Mouse (Mus musculus) heart, adult 8-10 months (tissue): ENCODE measurements at regions not wholly inside any gene's neighbourhood (a gene's known extent, or its start where the extent isn't known, plus 50 kb on each side); places are given as distances from the start of the nearest gene placed in this dataset.

Experiments
- DNase-seq: peaks from one replicate; pipeline ENCODE4 v3.0.0; 2022; ENCODE audit warnings: low spot score

DNA sequence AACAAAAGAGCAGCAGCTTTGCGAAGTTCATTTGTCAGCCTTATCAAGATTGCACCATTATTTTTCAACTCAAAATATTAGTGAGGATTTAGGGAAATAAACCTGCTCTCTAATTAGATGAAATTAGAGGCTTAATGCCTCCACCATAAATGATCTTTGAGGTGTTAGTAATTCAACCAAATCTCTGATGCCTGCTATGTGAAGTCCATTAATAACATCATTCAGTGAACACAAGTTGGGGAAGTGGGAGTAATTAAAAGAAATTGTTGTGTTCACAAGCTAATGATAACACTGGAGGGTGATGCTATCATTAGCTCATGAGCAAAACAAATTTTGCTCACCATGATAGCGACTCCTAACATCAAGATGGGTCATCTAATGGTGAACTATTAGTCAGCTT is 246.0 kb downstream of the Ttc6 start:
- no peak for DNase-seq

DNA sequence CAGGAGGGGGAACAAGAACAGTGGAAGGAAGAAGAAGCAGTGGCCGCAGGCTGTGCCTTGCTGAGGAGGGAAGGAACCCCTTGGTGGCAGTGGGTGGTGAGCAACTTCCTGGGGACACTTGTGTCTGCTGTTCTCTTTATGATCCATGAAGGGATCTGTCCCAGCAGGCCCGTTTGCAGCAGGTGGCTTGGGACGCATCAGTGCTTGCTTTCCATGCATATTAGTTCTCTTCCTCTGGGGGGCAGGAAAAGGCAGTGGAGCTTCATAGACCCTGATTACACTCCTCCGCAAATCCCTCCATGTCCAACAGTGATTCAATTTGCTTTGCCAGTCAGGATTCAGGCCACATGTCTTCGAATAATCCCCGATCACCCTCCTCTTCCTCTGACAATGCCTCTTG is 259.9 kb downstream of the Ttc6 start:
- DNase-seq, result no peak

DNA sequence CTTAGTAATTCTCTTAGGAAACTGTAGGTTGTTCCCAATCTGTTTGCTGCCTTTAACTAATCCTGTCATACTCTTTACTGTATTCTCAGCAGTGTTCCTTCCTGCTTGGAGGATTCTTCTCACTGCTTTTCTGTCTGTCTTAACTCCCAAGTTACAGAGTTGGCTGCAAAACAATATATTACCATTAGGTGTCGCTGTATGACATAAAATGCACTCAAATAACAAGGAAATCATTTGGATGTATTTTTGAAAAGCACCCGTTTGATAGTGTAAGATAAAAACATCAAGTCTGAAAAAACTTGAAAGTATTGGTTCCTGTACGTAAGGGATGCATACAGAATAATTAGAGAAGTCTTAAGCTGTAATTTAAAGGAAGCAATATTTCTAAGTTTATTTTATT is 261.8 kb downstream of the Ttc6 start:
- peak; percentile 31 for DNase-seq

DNA sequence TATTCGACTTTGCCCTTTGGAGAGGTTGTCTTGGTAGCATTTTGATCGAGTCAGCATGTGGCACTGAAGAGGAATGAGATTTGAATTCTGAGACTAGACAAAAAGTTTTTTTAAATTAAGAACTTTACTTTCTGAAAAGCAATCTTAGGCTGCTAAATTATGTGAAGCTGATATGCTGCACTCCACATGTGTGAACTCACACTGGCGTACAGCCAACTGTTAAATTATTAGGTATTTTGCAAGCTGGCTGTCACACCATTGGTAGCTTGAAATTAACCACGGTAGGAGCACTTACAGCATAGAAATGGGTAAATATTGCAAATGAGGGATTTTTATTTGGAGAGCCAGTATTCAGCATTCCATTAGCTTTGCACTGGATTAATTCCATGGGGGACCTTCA is 278.9 kb downstream of the Ttc6 start:
- DNase-seq, result no peak

DNA sequence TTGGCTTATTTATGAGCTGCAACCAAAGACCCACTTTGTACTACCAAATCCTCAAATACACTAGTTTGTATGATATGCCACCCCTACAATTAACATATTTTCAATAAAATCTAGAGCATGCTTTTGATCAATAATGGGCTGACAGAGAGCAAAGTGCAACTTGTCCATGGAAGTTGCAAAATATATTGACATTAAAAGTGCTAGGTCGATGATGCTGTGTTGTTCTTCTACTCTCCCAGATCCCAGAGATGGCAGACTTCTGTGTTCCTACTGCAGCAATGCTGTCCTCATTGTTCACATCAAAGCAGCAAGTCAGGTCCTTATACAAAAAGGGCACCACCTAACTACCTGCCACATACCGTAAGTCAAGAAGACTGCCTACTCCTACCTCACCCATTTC is 307.1 kb downstream of the Ttc6 start:
- DNase-seq, result no peak

DNA sequence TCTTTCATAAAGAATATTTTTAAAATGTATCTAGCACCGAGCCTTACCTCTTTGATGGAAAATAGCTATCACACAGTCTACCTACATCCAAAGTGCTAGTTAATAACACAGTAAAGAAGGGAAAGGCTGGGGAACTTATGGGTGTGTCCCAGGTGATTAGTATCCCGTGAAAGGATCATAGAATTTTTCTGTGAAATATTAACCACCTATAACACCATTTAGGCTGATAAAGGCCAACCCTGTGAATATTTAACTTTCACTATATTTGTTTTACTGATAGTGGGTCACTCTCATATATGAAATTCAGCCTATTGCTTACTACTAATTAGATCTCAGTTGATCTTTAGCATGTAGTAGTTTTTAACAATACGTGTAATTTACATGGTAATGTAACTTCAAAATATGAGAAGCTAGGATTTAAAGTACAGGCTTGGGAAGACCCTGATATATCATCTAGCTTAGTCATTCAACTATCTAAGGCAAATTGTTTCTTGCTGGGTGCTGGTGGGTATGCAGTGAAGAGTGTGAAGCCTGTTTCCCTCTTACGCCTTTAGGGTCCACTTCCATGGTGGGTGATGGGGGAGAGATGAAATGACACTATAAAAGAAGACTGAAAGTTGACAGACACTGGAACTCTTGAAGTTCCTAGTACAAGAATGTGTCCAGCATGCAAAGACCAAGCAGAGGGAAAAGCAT is 320.6 kb upstream of the Sstr1 start:
- no peak for DNase-seq

DNA sequence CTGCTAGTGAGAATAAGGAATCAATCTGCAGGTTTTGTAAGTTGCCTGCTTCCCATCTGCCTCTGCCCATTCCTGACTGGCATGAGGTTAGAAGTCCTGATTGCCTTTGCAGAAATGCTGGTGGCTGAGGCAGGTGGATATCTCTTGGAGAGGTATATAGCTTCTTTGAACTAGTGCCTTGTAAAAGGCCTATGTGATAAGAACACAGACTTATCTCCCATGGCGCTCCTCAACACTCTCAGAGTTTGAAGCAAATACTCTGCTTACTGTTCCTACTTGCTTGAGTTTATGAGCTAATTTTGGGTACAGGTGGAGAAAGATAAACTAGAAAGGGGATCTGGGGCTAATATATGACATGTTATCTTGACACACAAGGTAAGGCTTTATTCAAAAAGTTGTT is 320.0 kb upstream of the Sstr1 start:
- no peak for DNase-seq

DNA sequence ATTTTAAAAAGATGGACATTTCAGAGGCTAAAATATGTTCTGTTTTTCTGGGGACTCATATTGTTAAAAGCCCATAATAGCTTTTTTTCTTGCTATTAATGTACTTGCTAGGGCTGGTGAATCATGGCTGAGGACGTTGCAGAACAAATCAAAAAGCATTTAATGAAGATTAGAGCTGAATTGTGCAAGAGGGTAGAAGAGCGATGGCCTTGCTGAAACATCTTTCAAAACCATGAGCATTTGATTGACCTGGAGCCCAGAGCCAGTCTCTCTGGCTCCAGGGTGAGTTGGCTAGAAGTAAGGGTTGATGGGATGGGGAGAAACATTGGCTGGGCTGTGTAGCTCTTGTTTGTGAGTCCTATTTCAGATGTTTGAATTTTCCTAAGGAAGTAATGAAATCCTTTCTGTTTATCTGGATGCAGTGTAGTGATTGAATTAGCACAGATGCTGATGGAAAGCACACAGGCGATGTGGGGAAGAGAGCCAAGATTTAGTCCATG is 313.8 kb upstream of the Sstr1 start:
- no peak for DNase-seq

DNA sequence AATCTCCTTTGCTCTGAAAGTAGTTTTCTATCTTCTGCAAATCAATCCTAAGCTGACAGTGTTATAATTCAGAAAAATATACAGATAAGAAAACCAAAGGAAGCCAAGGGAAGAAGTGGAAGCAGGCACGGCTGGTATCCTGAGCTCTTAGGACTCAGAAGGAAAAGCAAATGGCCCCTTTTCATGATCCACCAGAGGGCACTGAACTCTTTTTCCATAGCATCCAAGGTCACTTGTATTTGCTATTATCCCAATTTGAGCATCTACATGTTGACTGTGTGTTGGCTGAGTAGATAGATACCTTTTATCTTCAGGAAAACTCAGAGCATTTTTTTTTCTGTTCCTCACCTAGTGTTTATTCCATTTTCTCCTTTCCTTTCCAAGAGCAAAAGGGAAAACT is 306.9 kb upstream of the Sstr1 start:
- DNase-seq, result no peak

DNA sequence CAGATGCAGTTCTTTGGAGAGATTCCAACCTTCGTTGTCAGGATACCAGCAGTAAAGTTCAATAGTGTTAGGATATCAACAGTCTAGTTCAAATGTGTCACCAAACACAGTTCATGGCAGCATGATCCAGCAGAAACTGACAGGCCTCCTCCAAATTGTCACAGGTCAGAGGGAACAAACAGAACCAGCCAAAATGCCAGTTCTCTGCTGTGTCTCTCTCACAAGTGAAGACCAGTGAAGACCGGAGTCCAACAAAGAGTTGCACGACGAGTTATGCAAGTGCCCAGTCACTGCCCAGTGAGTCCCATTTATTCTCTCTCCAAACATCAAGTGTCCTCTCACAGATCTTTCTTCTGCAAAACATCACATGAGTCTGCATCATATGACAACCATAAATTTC is 293.4 kb upstream of the Sstr1 start:
- DNase-seq, result no peak

DNA sequence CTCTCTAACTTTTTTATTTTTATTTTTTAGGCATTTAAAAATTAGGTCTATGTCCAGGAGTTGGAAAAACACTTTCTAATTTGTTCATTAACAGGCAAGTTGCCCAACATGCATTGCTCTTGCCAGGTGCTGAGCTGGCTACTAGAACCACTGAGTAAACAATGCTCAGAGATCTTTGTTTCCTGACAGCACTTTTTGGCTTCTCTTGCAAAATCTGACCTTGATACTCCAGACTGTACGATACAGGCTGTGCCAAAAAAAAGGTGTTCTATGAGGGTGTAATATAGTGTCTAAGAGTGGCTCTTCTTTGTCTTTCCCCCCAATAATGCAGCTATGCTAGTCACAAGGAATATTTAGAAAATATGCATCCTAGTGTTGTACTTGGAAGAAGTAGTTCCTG is 289.5 kb upstream of the Sstr1 start:
- no peak for DNase-seq

DNA sequence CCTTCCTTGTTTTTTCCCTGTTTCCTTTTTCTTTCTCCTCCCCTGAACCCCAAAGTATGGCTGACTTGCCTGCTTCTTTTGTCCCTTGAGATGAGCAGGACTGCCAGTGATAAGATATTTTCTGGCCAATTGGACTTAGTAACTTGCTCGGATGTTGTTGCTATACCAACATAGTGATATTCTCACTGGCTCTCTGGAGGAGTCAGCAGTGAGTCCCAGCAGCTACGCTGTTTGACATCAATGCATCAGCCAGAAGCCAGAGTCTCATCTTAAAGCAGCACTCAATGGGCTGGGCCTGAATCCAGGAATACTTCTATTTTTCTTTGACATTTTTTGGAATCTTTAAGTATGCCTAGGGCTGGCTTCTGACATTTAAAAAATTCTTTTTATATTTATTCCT is 287.1 kb upstream of the Sstr1 start:
- no peak for DNase-seq

DNA sequence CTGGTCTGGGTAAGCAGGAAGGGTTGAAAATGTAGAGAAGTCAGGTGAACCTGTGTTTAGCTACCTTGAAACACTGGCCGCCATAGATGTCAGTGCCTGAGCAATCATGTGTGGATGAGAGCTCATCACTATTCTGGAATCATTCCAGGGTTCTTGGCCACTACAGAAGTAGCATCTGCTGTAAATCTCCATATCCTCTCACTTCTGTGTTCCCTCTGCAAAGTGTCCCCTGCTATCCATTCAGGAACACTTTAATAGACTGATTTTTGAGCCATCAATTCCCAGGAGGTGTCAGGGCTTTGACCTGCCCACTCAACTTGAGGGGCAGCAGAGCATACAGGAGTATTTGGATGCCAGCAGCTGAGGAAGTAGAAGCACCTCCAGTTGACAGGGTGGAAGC is 284.7 kb upstream of the Sstr1 start:
- no peak for DNase-seq

DNA sequence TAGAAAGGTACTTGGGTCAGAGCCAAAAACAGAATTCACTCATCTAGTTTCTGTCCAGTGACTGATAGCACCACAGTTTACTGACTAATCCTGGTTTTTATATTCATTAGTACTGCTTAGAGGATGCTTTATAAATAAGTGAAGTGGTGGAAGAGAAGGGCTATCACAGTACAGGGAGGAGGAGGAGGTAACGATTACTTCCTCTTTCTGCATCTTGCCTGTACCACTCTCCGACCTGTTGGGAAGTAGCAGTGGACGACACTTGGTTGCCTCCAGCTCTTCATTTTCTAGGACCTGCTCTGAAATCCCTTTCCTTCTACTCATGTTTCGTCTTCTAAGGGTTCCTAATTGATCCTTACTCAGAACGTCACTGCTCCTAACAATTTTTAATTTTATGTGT is 283.5 kb upstream of the Sstr1 start:
- no peak for DNase-seq

DNA sequence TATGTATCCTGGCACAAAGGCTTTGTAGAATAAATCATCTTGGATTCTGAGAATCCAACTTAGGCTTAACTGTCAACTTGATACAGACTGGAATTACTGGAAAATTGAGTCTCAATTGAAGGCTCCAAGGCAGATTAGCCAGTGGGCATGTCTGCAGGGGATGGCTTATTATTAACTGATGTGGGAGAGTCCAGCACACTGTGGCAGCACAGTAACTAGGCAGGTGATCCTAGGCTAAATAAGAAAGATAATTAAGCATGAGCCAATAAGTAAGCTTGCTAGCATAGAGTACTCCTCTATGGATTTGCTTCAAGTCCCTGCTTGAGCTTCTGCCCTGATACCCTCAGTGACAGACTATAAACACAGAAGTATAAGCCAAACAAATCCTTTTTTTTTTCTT is 279.7 kb upstream of the Sstr1 start:
- DNase-seq, result no peak

DNA sequence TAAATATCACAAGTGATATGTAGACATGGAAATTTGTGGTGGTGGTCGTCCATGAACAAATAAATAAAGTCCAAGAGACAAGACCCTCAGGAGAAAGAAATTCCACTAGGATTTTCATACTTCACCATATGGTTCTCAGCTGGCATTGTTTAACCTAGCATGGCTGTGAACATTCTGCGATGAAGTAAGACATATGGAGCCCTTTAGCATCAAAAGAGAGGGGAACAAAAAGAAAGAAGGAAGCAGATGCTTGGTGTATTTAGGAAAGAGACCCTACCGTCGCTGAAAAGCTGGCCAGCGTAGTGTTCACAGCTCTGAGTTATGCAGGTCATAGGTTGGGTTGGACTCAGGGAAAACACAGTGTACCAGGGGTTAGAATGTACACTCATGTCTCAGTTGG is 261.7 kb upstream of the Sstr1 start:
- no peak for DNase-seq

DNA sequence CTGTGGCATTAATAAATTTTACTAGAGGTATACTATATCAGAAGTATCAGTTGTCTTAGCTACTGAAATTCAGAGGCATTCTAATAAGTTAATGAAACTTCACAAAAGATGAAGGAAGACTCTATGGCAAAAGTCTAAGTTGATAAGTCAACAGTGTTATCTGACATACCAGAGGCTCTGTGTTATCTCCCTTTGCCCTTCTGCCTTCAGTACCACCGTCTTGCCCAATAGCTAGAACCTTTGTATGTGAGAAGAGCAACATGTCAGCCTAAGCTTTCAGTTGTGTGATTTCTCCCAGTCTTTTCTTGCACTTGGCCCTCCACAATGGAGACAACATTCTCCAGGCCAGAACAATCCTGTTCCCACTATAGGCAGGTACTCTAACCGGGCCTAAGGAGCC is 253.0 kb upstream of the Sstr1 start:
- no peak for DNase-seq

DNA sequence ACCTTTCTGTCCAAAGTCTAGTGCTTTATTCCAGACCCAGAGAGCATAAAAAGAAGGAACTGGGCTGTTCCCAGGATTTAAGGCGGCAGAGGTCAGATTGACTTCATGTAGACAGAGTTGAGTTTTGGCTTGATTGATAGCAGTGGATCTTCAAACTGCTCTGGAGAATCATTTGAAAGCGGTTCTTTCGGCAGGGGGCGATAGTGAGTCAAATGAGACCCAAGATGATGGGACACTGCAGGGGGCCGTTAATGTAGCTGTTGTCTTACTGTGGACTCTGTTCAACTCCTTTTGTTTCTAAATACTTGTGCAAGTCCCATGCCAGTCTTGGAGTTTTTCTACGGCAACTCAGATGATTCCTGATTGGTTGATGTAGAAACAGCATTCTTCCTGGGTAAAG is 251.4 kb upstream of the Sstr1 start:
- no peak for DNase-seq

DNA sequence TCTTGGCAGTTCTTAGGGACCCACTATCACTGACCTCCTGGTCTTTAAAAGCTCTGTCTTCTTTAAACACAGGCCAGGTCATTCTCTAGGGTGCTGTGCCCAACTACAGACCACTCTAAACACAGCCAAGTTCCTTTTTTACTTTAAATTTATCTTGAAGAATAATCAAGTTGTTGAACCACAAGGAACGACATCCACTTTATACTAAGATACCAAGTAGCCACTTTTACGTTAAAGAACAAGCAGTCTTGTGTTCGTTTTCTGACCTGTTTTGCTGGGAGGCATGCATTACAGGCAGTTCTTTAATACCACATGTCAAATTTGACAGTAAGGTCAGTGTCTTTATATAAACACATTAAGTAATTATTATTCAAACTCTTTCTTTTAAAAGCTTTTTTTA is 242.4 kb upstream of the Sstr1 start:
- DNase-seq, result no peak

DNA sequence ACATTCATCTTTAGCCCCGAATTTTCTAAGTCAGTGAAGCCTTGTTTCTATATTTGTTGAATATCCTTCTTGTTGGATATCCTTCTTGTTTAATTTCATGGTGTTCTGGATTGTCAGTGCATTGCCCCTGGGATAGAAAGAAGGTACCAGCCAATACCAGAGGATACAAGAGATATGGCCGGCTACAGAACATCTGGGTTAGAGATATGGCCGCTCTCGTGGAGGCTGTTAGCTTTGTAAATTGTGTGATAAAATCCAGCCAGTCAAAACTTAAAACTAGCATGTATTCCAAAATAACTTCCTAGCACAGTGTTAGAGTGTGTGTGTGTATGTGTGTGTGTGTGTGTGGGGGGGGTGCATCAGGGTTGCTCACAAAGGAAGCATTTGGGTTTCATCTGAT is 241.4 kb upstream of the Sstr1 start:
- no peak for DNase-seq

DNA sequence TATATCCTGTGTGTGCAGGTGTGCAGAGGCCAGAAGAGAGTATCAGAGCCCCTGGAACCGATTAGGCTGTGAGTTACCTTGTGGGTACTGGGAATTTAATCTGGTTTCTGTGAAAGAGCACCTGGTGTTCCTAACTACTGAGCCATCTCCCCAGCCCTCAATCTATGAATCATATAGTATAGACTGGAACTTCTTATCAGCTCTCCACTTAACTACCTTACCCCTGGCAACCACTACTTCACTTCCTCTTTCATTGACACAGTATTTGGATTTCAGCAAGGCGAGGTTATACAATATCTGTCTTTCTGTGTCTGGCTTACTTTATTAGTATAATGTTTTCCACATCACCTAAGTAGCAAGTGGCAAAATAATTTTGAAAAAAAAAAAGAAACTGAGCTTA is 239.1 kb upstream of the Sstr1 start:
- no peak for DNase-seq
